Mouse (Mus musculus) ovary, adult 18-20 months (tissue): ENCODE data around the gene Atxn1.

Experiments used
- DNase-seq: peaks from one replicate; pipeline ENCODE4 v3.0.0; 2022; ENCODE audit warnings: low spot score, mixed read lengths

Atxn1 gene

DNA sequence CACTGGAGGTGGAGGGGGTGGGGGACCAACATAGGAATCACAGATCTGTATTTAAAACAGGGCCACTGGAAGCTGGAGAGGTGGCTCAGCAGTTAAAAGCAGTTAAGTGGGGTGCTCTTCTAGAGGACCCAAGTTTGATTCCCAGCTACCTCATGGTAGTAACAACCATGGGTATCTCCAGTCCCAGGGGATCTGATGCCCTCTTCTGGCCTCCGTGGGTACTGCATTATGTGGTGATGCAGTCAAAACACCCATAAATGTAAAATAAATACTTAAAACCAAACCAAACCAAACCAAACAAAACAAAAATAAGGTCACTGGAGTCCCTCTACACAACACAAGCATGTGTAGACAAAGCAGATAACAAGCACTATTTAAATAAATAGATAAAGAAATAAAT is 32.9 kb downstream of the Atxn1 start:
- DNase-seq: no peak

DNA sequence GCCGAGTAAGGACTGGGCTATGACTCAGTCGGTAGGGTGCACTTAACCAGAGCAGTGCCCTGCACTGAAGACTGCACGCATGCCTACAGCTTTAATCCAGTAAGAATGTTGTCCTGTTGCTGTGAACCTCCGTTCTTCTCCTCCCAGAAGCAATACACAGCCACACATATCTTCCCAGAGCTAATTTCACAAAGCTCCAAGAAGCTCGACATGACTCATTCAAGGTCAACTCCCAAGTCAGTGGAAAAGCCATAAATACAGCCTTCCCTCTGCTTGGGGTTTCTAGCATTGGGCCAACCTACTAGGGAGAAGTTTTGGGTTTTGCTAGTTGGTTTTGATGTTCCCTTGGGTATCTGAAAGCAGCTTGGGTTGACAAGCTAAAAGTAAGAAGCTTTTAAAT is 33.6 kb downstream of the Atxn1 start:
- DNase-seq: no peak

DNA sequence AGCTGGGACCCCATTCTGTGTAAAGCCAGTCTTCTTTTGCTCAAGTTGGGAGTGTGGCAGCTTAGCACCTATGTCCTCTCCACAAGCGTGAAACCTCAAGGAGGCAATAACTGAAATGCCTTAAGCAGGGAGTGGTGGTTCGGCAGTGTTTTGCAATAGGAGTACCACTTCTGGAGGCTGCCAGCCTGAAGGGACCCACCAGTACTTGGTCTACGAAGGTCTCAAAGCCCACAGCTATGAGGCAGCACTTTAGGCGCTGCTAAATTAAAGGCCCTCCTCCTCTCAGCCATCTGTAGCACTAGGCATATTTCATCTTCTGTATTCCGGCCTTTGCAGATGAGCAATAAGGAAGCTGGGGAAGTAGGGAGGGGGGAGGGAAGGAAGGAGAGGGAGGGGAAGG is 35.1 kb downstream of the Atxn1 start:
- no peak for DNase-seq

- DNase-seq: no peak
Observed at GRCm38 (mm10) chr13:45925294-45925693, 39.5 kb downstream of the Atxn1 start.

DNA sequence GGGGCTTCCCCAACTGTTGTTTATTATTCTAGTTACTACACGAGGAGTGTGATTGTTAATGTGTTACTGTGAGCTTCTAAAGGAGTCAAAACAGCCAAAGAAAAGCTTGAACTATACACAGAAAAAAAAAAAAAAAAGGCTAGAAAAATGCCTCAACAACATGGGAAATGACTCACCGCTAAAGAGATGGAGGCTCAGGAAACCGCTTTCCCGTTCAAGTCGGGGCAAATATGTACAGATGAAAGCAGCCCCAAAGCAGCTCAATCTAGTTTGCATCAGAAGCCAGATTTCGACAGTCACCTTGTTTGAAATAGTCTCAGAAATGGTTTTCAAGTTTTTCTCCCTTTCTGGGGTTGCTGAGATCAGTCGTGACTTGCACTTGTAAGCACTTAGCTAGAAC is 40.3 kb downstream of the Atxn1 start:
- DNase-seq: no peak

GRCm38 (mm10) chr13:45923086-45923485 is 41.7 kb downstream of the Atxn1 start:
- no peak for DNase-seq

- no peak for DNase-seq
Observed at GRCm38 (mm10) chr13:45922467-45922866, 42.3 kb downstream of the Atxn1 start.

- DNase-seq: no peak
Observed at GRCm38 (mm10) chr13:45918956-45919711, 45.7 kb downstream of the Atxn1 start.

DNA sequence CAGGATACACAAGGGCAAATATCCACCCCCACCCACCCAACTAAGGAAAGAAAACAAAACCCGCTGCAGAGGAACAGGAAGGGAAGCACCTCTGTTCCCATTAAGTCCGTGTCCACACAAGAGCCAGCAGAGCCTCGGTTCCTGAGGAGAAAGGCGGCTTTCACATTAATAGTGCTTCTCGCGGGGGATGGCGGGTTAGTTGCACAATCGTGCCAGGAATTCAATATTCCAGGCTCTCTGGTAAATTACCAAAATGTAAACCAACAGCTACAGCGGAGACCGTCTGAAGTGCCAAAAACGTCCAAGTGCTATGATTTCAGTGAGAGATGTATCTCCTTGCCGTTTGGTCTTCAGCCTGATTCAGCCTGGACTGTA is 46.8 kb downstream of the Atxn1 start:
- no peak for DNase-seq

- DNase-seq: no peak
Observed at GRCm38 (mm10) chr13:45917058-45918005, 47.5 kb downstream of the Atxn1 start.

DNA sequence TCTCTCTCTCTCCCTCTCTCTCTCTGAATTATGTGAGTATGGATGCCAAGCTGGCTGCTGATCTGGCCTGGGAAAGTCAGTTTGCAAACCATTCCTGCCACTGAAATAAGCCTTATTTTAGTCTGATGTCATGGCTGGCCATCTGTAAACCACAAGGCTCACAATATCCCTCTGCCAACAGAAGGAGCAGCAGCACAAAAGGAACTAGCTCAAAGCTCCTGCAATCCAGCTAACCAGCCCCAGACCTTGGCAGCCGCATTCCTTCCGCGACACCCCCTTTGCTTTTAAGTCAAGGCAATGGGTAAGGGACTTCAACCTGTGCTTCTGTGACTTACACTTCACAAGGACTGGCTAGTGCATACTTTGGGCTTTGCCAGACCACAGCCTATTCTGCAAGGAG is 48.9 kb downstream of the Atxn1 start:
- no peak for DNase-seq

GRCm38 (mm10) chr13:45915026-45915425 is 49.8 kb downstream of the Atxn1 start:
- no peak for DNase-seq

DNA sequence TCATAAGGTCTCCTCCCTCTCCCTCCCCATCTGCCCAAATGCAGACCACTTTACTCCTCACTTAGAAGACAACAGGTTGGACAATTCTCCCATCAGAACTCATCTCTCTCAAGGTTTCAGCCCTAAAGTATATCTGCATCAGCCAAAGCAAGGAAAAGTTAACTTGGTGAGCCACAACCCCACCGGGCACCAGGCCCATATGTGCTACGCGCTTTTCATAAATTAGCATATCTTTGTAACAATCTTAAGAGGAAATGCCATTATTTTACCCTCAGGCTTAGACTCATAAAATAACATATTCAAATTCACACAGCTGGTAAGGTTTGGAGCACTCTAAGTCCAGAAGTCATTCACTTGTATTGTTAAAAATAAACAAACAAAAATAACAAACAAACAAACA is 50.7 kb downstream of the Atxn1 start:
- no peak for DNase-seq

DNA sequence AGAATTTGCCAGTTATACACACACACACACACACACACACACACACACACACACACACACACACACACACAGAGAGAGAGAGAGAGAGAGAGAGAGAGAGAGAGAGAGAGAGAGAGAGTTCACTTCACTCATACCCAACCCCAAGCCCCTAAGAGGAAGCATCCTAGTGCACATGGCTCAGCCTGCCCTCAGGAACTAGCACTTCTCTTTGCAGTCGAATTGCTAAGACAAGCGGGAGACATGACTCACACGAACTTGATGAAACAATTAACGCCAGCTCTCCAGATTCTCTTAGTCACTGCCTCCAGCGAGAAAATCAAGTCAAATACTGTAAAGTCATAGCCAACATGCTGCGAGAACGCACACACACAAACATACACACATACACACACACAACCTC is 53.0 kb downstream of the Atxn1 start:
- DNase-seq: no peak

GRCm38 (mm10) chr13:45911069-45911468 is 53.7 kb downstream of the Atxn1 start:
- DNase-seq: no peak

DNA sequence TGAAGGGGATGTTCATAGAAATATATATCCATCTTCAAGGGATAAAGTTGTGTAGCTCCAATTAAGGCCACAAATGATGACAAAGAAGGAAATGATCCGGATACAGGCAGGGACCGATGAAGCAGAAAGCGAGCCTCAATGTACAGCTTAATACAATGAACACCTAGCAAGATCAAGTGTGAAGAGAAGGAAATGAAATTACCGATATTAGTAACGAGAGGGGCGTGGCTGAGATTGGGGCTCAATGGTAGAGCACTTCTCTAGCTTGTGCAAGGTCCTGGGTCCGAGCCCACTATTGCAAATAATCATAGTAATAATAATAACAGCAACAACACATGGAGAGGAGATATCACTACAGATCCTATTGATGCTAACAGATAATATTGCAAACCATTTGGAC is 54.5 kb downstream of the Atxn1 start:
- no peak for DNase-seq

GRCm38 (mm10) chr13:45907181-45907691 is 57.6 kb downstream of the Atxn1 start:
- no peak for DNase-seq

DNA sequence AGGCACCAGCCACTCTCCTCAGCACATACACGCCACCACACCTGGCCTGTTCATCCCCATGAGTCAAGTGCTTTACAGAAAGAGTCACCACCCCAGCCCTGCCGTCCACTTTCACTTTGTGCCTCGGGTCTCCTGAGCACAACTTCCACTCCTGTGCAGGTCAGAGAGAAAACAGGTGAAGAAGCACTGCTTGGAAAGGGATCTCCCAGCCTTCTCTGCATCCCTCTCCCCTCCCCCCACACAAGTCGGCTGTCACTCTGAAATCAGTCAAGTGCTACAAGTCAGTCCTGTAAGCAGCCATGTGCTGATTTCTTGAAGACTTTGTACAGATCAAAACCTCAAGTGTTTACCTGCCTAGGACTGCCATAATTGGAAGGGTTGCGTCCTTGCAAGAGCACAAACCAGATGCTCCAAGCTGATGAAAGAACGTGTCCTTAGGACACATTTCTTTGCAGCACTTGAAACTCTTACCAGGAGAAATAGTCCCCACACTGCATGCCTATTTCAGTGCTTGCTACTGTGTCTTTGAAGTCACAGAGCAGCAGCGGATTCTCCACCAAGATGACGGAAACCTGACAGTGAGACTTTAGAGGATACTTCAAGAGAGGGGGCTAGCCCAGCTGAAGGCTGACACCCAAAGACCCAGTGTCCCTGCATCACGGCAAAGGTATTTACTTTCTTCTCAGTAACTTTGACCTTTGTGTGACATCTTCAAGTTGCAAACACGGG is 58.2 kb downstream of the Atxn1 start:
- no peak for DNase-seq

- no peak for DNase-seq
Observed at GRCm38 (mm10) chr13:45904955-45905354, 59.9 kb downstream of the Atxn1 start.

- DNase-seq: no peak
Observed at GRCm38 (mm10) chr13:45904456-45904855, 60.4 kb downstream of the Atxn1 start.

- DNase-seq: no peak
Observed at GRCm38 (mm10) chr13:45903519-45904274, 61.1 kb downstream of the Atxn1 start.

DNA sequence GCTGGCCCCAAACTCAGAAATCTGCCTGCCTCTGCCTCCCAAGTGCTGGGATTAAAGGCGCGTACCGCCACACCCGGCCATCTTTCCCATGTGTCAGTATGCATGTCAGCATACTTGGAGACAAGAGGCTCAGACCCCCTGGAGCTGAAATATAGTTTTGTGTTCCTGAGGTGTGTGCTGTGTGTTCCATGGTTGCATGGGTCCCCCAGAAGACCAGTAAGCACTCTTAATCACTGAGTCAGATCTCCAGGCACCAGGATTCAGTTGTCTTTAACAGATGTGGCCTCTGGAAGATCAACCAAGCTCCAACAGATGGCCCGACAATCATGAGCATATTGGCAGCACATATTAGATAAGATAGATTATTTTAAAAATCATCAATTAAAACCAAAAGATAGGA is 62.4 kb downstream of the Atxn1 start:
- DNase-seq: no peak
